Mouse (Mus musculus) midbrain, embryonic 12.5 days (tissue): ENCODE measurements around the gene Med11. TPM values are rescaled to one million over a fixed set of nuclear protein-coding genes. Genes with fewer than 3 reads are reported as not detected.
"Not testable (repeated sequence)": the region's sequence is repeated elsewhere in the genome, so short reads cannot be mapped to it uniquely, and the experiment has no call there.

Experiments
- ATAC-seq: fragments of 200-750 bp; cut with Nextera tagmentation; 2 replicates; pipeline ENCODE4 v1.8.0; 2017; ENCODE audit warnings: low read depth, moderate TSS enrichment, moderate library complexity; ENCODE audit not compliant: low FRiP score
- H3K27ac ChIP-seq: fragments of 300-500 bp; sonication (generic); replicated peaks from 2 replicates; pipeline ENCODE4 v1.5.1; 2016; ENCODE audit warnings: mild to moderate bottlenecking
- H3K27me3 ChIP-seq: fragments of 300-500 bp; sonication (generic); 2 replicates; pipeline ENCODE4 v1.6.1; 2016; ENCODE audit warnings: mild to moderate bottlenecking
- H3K36me3 ChIP-seq: fragments of 300-500 bp; sonication (generic); 2 replicates; pipeline ENCODE4 v1.6.1; 2016
- H3K4me1 ChIP-seq: fragments of 300-500 bp; sonication (generic); 2 replicates; pipeline ENCODE4 v1.6.1; 2016
- H3K4me2 ChIP-seq: fragments of 300-500 bp; sonication (generic); replicated peaks from 2 replicates; pipeline ENCODE4 v1.6.1; 2016; ENCODE audit warnings: mild to moderate bottlenecking, moderate library complexity
- H3K4me3 ChIP-seq: fragments of 300-500 bp; sonication (generic); 2 replicates; pipeline ENCODE4 v1.5.1; 2016; ENCODE audit warnings: mild to moderate bottlenecking
- H3K9ac ChIP-seq: fragments of 300-500 bp; sonication (generic); replicated peaks from 2 replicates; pipeline ENCODE4 v1.6.1; 2016; ENCODE audit warnings: mild to moderate bottlenecking, moderate library complexity
- H3K9me3 ChIP-seq: fragments of 300-500 bp; sonication (generic); 2 replicates; pipeline ENCODE4 v1.6.1; 2016; ENCODE audit warnings: mild to moderate bottlenecking
- WGBS: fragments of 180-500 bp; shearing (Covaris S2); methylation state at CpG from one replicate; pipeline ENCODE4 v1.1.7; 2016; 5-methylcytosine and 5-hydroxymethylcytosine counted together
- polyA plus RNA-seq: library from polyadenylated mRNA; unstranded; fragments of >200 nt; fragmentation: Nextera tagmentation; extraction: Ambion mirVana; gene quantifications from 2 replicates; pipeline ENCODE4 v1.2.1, GENCODE M21; 2016

The Med11 gene
- polyA plus RNA-seq = 37.6 and 39.2 TPM in 2 replicates

GRCm38 (mm10) chr11:70451797-70452498 is at the start of gene Med11:
TSS of gene Med11 (plus strand) at chr11:70451919.
- under 1% methylated on average over 46 of the region's 46 CpGs for WGBS
- ATAC-seq = peak; percentile 98
- Histone ChIP-seq H3K27me3 (no peaks in the 10 kb centered on the region), H3K27ac (peak within 1 kb of the TSS; percentile 96), H3K4me1 (peaks cover 16% of the 10 kb centered on the region), H3K4me3 (peak within 1 kb of the TSS; percentile 68), H3K4me2 (peak within 1 kb of the TSS; percentile 65), H3K9me3 (no peaks in the 10 kb centered on the region), H3K9ac (peak within 1 kb of the TSS; percentile 75), H3K36me3 (peaks cover 4% of the 10 kb centered on the region; the same call in 1 of the 2 replicates)

- Histone ChIP-seq H3K9ac (no peak overlapping the region), H3K9me3 (no peaks in the 10 kb centered on the region), H3K4me2 (no peak overlapping the region), H3K27me3 (no peaks in the 10 kb centered on the region), H3K27ac (no peak overlapping the region), H3K4me3 (no peak overlapping the region), H3K36me3 (peaks cover 66% of the 10 kb centered on the region), H3K4me1 (peaks cover 10% of the 10 kb centered on the region)
- 91% methylated on average over 2 of the region's 2 CpGs for whole genome bisulfite sequencing
- ATAC-seq = no peak
These were observed 48.1 kb upstream of the Med11 start for GRCm38 (mm10) chr11:70403598-70403997.

- Histone ChIP-seq H3K27me3 (no peaks in the 10 kb centered on the region), H3K4me1 (peaks cover 24% of the 10 kb centered on the region), H3K4me3 (peak within 1 kb of the TSS; percentile 93), H3K27ac (peak within 1 kb of the TSS; percentile 73), H3K4me2 (peak within 1 kb of the TSS; percentile 96), H3K9me3 (no peaks in the 10 kb centered on the region), H3K9ac (peak within 1 kb of the TSS; percentile 98), H3K36me3 (peaks cover 12% of the 10 kb centered on the region)
- WGBS = under 1% methylated on average over 59 of the region's 59 CpGs
- peak; percentile 98 for ATAC-seq
These were observed 42.0 kb upstream of the Med11 start, which contains the start of gene Pelp1 for GRCm38 (mm10) chr11:70409594-70410296. TSS of gene Pelp1 (minus strand) at chr11:70410031.

GRCm38 (mm10) chr11:70410297-70410643 is 41.4 kb upstream of the Med11 start:
- peak overlapping the region; percentile 98; the same call in 1 of the 2 replicates for H3K9ac ChIP-seq
- peak; percentile 47; the same call in 1 of the 2 replicates for ATAC-seq
- peak overlapping the region; percentile 93 for H3K4me3 ChIP-seq
- peaks cover 6% of the 10 kb centered on the region for H3K36me3 ChIP-seq
- peaks cover 24% of the 10 kb centered on the region for H3K4me1 ChIP-seq
- peak overlapping the region; percentile 73; the same call in 1 of the 2 replicates for H3K27ac ChIP-seq
- H3K9me3 ChIP-seq = no peaks in the 10 kb centered on the region
- 59% methylated on average over 6 of the region's 6 CpGs for WGBS
- H3K4me2 ChIP-seq = peak overlapping the region; percentile 96
- H3K27me3 ChIP-seq = no peaks in the 10 kb centered on the region

- Histone ChIP-seq H3K4me1 (peaks cover 22% of the 10 kb centered on the region), H3K27ac (no peak overlapping the region), H3K4me2 (no peak overlapping the region), H3K36me3 (no peaks in the 10 kb centered on the region), H3K4me3 (no peak overlapping the region), H3K9ac (no peak overlapping the region; the same call in 1 of the 2 replicates), H3K27me3 (peaks cover 5% of the 10 kb centered on the region; the same call in 1 of the 2 replicates), H3K9me3 (no peaks in the 10 kb centered on the region)
- ATAC-seq = no peak
- WGBS = 75% methylated on average over 5 of the region's 5 CpGs
These were observed 39.1 kb upstream of the Med11 start for GRCm38 (mm10) chr11:70412591-70412990.

- peaks cover 10% of the 10 kb centered on the region for H3K4me1 ChIP-seq
- 15% methylated on average over 3 of the region's 3 CpGs for WGBS
- peaks cover 5% of the 10 kb centered on the region; the same call in 1 of the 2 replicates for H3K27me3 ChIP-seq
- no peaks in the 10 kb centered on the region for H3K36me3 ChIP-seq
- H3K4me3 ChIP-seq = no peak overlapping the region
- H3K9me3 ChIP-seq = no peaks in the 10 kb centered on the region
- no peak overlapping the region for H3K9ac ChIP-seq
- ATAC-seq = no peak
- no peak overlapping the region for H3K4me2 ChIP-seq
- H3K27ac ChIP-seq = no peak overlapping the region
These were observed 37.8 kb upstream of the Med11 start for GRCm38 (mm10) chr11:70413961-70414360.

- no peak overlapping the region for H3K9ac ChIP-seq
- H3K27me3 ChIP-seq = peaks cover 5% of the 10 kb centered on the region; the same call in 1 of the 2 replicates
- no peak overlapping the region for H3K4me2 ChIP-seq
- no peaks in the 10 kb centered on the region for H3K36me3 ChIP-seq
- H3K4me1 ChIP-seq = no peaks in the 10 kb centered on the region
- no peak overlapping the region for H3K4me3 ChIP-seq
- WGBS = 65% methylated on average over 4 of the region's 4 CpGs
- H3K27ac ChIP-seq = no peak overlapping the region
- no peak for ATAC-seq
- no peaks in the 10 kb centered on the region for H3K9me3 ChIP-seq
These were observed 33.5 kb upstream of the Med11 start for GRCm38 (mm10) chr11:70418199-70418598.

- H3K4me1 ChIP-seq = no peaks in the 10 kb centered on the region
- H3K36me3 ChIP-seq = no peaks in the 10 kb centered on the region
- H3K27me3 ChIP-seq = peaks cover 5% of the 10 kb centered on the region; the same call in 1 of the 2 replicates
- no peak overlapping the region for H3K4me3 ChIP-seq
- no peak overlapping the region for H3K4me2 ChIP-seq
- WGBS = 80% methylated on average over 5 of the region's 5 CpGs
- no peak for ATAC-seq
- H3K27ac ChIP-seq = no peak overlapping the region
- H3K9ac ChIP-seq = no peak overlapping the region
- H3K9me3 ChIP-seq = no peaks in the 10 kb centered on the region
These were observed 32.2 kb upstream of the Med11 start for GRCm38 (mm10) chr11:70419486-70419885.

GRCm38 (mm10) chr11:70426598-70426997 is 25.1 kb upstream of the Med11 start:
- not testable (repeated sequence) for H3K4me2 ChIP-seq, H3K36me3 ChIP-seq, ATAC-seq, H3K4me1 ChIP-seq, H3K9me3 ChIP-seq, H3K4me3 ChIP-seq, H3K9ac ChIP-seq, H3K27ac ChIP-seq, H3K27me3 ChIP-seq
- whole genome bisulfite sequencing = 75% methylated on average over 6 of the region's 6 CpGs

GRCm38 (mm10) chr11:70431574-70431973 is 20.1 kb upstream of the Med11 start:
- Histone ChIP-seq H3K36me3 (peaks cover 8% of the 10 kb centered on the region), H3K4me3 (0 out of 2 replicates have a peak overlapping the region, but pooled peaks have one; percentile 78), H3K4me2 (peak overlapping the region; percentile 71), H3K4me1 (peaks cover 31% of the 10 kb centered on the region), H3K27ac (peak overlapping the region; percentile 90), H3K27me3 (no peaks in the 10 kb centered on the region), H3K9ac (no peak overlapping the region; the same call in 1 of the 2 replicates), H3K9me3 (no peaks in the 10 kb centered on the region)
- ATAC-seq = no peak
- 30% methylated on average over 5 of the region's 5 CpGs for WGBS

- Histone ChIP-seq H3K4me3 (peak within 1 kb of the TSS; percentile 78), H3K27me3 (no peaks in the 10 kb centered on the region), H3K27ac (peak within 1 kb of the TSS; percentile 90), H3K4me1 (peaks cover 31% of the 10 kb centered on the region), H3K36me3 (peaks cover 15% of the 10 kb centered on the region), H3K9ac (peak within 1 kb of the TSS; percentile 78), H3K9me3 (no peaks in the 10 kb centered on the region), H3K4me2 (peak within 1 kb of the TSS; percentile 71)
- whole genome bisulfite sequencing = under 1% methylated on average over 74 of the region's 75 CpGs
- ATAC-seq = peak; percentile 95
These were observed 19.4 kb upstream of the Med11 start, which contains the start of gene Arrb2 for GRCm38 (mm10) chr11:70432048-70432894. TSS of gene Arrb2 (plus strand) at chr11:70432635.
